Mouse (Mus musculus) hindbrain, embryonic 15.5 days (tissue): ENCODE data around the gene Acad9. TPM values are rescaled to one million over a fixed set of nuclear protein-coding genes. Genes with fewer than 3 reads are reported as not detected.

Experiments
- ATAC-seq: fragments of 200-750 bp; cut with Nextera tagmentation; 2 replicates; pipeline ENCODE4 v1.8.0; 2017; ENCODE audit warnings: low read depth, moderate number of reproducible peaks, moderate TSS enrichment; ENCODE audit not compliant: low FRiP score
- H3K27ac ChIP-seq: fragments of 300-500 bp; sonication (generic); replicated peaks from 2 replicates; pipeline ENCODE4 v1.5.1; 2015; ENCODE audit warnings: mild to moderate bottlenecking, inconsistent platforms
- H3K27me3 ChIP-seq: fragments of 300-500 bp; sonication (generic); 2 replicates; pipeline ENCODE4 v1.6.1; 2015; ENCODE audit warnings: control low read depth, inconsistent platforms
- H3K36me3 ChIP-seq: fragments of 300-500 bp; sonication (generic); 2 replicates; pipeline ENCODE4 v1.6.1; 2015; ENCODE audit warnings: control low read depth, inconsistent platforms
- H3K4me1 ChIP-seq: fragments of 300-500 bp; sonication (generic); replicated peaks from 2 replicates; pipeline ENCODE4 v1.6.1; 2015; ENCODE audit warnings: control low read depth, inconsistent platforms
- H3K4me2 ChIP-seq: fragments of 300-500 bp; sonication (generic); 2 replicates; pipeline ENCODE4 v1.6.1; 2015; ENCODE audit warnings: moderate library complexity, mild to moderate bottlenecking, inconsistent platforms
- H3K4me3 ChIP-seq: fragments of 300-500 bp; sonication (generic); 2 replicates; pipeline ENCODE4 v1.5.1; 2015; ENCODE audit warnings: mild to moderate bottlenecking, inconsistent platforms
- H3K9ac ChIP-seq: fragments of 300-500 bp; sonication (generic); 2 replicates; pipeline ENCODE4 v1.6.1; 2015; ENCODE audit warnings: inconsistent platforms
- H3K9me3 ChIP-seq: fragments of 300-500 bp; sonication (generic); 2 replicates; pipeline ENCODE4 v1.6.1; 2016; ENCODE audit warnings: control low read depth, inconsistent platforms
- WGBS: fragments of 180-500 bp; shearing (Covaris S2); methylation state at CpG from one replicate; pipeline ENCODE4 v1.1.7; 2015; 5-methylcytosine and 5-hydroxymethylcytosine counted together
- polyA plus RNA-seq: library from polyadenylated mRNA; unstranded; fragments of >200 nt; fragmentation: Nextera tagmentation; extraction: Ambion mirVana; gene quantifications from 2 replicates; pipeline ENCODE4 v1.2.1, GENCODE M21; 2015

The Acad9 gene
- polyA plus RNA-seq, 1 experiment from 2014 or later: 86.2 TPM

DNA sequence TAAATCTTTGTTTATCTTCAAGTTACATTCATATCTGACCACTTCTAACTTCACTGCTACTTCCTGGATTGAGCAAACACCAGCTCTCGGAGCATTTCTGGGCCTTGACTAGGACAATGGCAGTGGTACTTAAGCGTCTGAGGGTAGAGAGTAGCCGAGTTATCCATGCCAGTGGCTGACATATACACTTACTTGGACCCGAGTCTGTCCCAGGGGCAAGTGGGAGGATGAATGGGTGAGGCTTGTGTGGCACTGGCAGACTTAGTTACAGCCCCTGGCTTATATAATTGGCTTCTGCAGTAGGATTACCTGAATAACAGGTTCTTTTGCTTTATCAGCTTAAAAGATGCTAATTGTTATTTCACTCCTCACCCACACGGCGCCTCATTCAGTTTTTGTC is 2.0 kb downstream of the Acad9 start:
- H3K4me1 ChIP-seq: peaks cover 26% of the 10 kb centered on the region
- peaks cover 10% of the 10 kb centered on the region for H3K27me3 ChIP-seq
- ATAC-seq: no peak
- no peak overlapping the region for H3K4me2 ChIP-seq
- H3K9ac ChIP-seq: no peak overlapping the region
- H3K27ac ChIP-seq: no peak overlapping the region
- H3K4me3 ChIP-seq: no peak overlapping the region
- H3K36me3 ChIP-seq: peaks cover 6% of the 10 kb centered on the region
- 91% methylated on average over 6 of the region's 6 CpGs for WGBS
- H3K9me3 ChIP-seq: no peaks in the 10 kb centered on the region

DNA sequence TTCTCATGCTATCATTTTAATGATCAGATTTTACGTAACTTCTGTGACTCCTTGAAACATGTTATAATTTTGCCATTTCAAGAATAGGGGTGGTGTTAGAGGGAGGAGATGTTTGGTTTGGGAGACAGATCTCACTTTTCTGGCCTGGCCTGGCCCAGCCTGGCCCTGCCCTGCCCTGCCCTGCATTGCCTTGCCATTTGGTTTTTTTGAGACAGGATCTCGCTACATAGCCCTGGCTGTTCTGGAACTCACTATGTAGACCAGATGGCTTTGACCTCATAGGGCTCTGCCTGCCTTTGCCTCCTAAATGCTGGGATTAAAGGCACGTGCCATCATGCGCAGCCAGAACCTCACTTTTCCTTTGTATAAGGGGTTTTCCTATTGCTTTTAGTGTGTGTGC is 4.7 kb downstream of the Acad9 start:
- Histone ChIP-seq H3K36me3 (peaks cover 25% of the 10 kb centered on the region), H3K4me2 (no peak overlapping the region), H3K27ac (no peak overlapping the region), H3K4me3 (no peak overlapping the region), H3K4me1 (peaks cover 22% of the 10 kb centered on the region), H3K9ac (no peak overlapping the region), H3K9me3 (no peaks in the 10 kb centered on the region), H3K27me3 (no peaks in the 10 kb centered on the region)
- no peak for ATAC-seq
- WGBS: 93% methylated on average over 4 of the region's 4 CpGs

DNA sequence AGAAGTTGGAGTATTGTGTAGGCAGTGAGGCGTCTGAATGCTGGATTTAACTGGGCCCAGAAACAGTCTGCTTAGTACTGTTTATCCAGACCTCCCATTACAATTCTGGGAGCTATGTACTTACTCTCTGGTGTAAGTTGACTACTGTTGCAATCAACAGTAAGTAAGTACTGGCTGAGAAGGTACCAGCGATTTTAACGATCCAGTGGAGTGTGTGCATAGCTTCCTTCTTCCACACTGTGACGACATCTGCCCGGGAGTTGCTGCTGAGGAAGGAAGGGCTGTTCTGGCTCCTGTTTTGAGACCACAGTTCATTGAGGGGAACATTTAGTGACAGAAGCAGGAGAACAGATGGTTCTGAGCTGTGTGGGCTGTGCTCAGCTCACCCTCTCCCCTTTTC is 5.3 kb downstream of the Acad9 start:
- 90% methylated on average over 5 of the region's 5 CpGs for WGBS
- no peak overlapping the region for H3K4me3 ChIP-seq
- no peak overlapping the region for H3K4me2 ChIP-seq
- H3K36me3 ChIP-seq: peaks cover 30% of the 10 kb centered on the region
- no peak for ATAC-seq
- no peaks in the 10 kb centered on the region for H3K9me3 ChIP-seq
- no peak overlapping the region for H3K27ac ChIP-seq
- H3K27me3 ChIP-seq: no peaks in the 10 kb centered on the region
- H3K9ac ChIP-seq: no peak overlapping the region
- peaks cover 21% of the 10 kb centered on the region for H3K4me1 ChIP-seq

- ATAC-seq: no peak
- H3K9ac ChIP-seq: no peak overlapping the region
- H3K9me3 ChIP-seq: no peaks in the 10 kb centered on the region
- H3K27ac ChIP-seq: no peak overlapping the region
- H3K4me3 ChIP-seq: no peak overlapping the region
- peaks cover 62% of the 10 kb centered on the region for H3K36me3 ChIP-seq
- H3K4me2 ChIP-seq: no peak overlapping the region
- H3K4me1 ChIP-seq: no peaks in the 10 kb centered on the region
- 96% methylated on average over 6 of the region's 6 CpGs for WGBS
- H3K27me3 ChIP-seq: no peaks in the 10 kb centered on the region
Observed at GRCm38 (mm10) chr3:36074231-36074630, 8.5 kb downstream of the Acad9 start.

- no peaks in the 10 kb centered on the region for H3K9me3 ChIP-seq
- 94% methylated on average over 6 of the region's 6 CpGs for WGBS
- no peaks in the 10 kb centered on the region for H3K4me1 ChIP-seq
- no peak overlapping the region for H3K27ac ChIP-seq
- H3K4me3 ChIP-seq: no peak overlapping the region
- ATAC-seq: no peak
- H3K36me3 ChIP-seq: peaks cover 68% of the 10 kb centered on the region
- H3K27me3 ChIP-seq: no peaks in the 10 kb centered on the region
- no peak overlapping the region for H3K4me2 ChIP-seq
- H3K9ac ChIP-seq: no peak overlapping the region
Observed at GRCm38 (mm10) chr3:36075466-36075865, 9.7 kb downstream of the Acad9 start.

DNA sequence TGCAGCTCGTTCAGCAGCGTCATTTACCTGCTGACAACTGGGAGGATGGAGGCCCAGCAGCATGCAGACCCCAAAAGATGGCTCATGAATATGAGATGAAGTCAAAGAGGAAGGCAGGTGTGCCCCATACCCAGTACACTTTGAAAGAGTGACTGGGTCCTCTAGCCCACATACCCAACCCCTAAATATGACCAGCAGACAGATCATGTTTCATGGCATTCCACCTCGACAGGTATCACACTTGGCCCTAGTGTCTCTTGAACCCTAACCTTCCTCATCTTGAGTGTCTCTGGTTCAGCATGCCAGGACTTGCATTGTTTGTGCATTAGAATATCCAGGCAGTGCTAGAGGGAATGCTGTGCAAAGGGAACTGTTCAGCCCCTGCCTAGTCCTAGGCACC is 11.6 kb downstream of the Acad9 start:
- no peak overlapping the region for H3K4me2 ChIP-seq
- no peaks in the 10 kb centered on the region for H3K4me1 ChIP-seq
- ATAC-seq: no peak
- no peak overlapping the region for H3K4me3 ChIP-seq
- no peak overlapping the region for H3K27ac ChIP-seq
- no peak overlapping the region for H3K9ac ChIP-seq
- WGBS: 97% methylated on average over 3 of the region's 3 CpGs
- H3K27me3 ChIP-seq: no peaks in the 10 kb centered on the region
- H3K9me3 ChIP-seq: no peaks in the 10 kb centered on the region
- peaks cover 86% of the 10 kb centered on the region for H3K36me3 ChIP-seq

GRCm38 (mm10) chr3:36079886-36080285 is 14.1 kb downstream of the Acad9 start:
- no peaks in the 10 kb centered on the region for H3K9me3 ChIP-seq
- H3K27ac ChIP-seq: no peak overlapping the region
- H3K27me3 ChIP-seq: no peaks in the 10 kb centered on the region
- H3K9ac ChIP-seq: no peak overlapping the region
- no peaks in the 10 kb centered on the region for H3K4me1 ChIP-seq
- no peak overlapping the region for H3K4me3 ChIP-seq
- H3K36me3 ChIP-seq: peaks cover 89% of the 10 kb centered on the region
- 89% methylated on average over 5 of the region's 5 CpGs for WGBS
- no peak overlapping the region for H3K4me2 ChIP-seq
- ATAC-seq: no peak

DNA sequence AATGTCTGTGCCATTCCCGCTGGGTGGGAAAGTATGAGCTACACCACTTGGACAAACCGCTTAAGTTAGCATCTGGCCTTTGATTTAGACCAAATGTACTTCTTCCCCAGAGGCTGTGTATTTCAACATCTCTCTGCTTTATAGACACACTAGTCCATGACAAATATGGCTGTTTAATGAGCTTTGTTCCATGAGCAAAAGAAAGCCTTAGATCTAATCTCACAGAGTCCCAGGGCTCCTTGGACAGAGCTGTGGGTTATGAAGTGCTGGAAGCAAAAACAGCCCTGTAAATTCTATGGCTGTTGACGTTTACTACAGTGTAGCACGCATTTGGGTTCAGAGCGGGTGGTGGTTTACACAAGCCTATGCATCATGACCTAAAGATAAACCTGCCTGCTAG is 15.0 kb downstream of the Acad9 start:
- Histone ChIP-seq H3K9ac (no peak overlapping the region), H3K27me3 (no peaks in the 10 kb centered on the region), H3K4me3 (no peak overlapping the region), H3K9me3 (no peaks in the 10 kb centered on the region), H3K36me3 (peaks cover 89% of the 10 kb centered on the region), H3K27ac (no peak overlapping the region), H3K4me1 (no peaks in the 10 kb centered on the region), H3K4me2 (no peak overlapping the region)
- ATAC-seq: no peak
- WGBS: 98% methylated on average over 5 of the region's 5 CpGs

- Histone ChIP-seq H3K27ac (no peak overlapping the region), H3K4me1 (no peaks in the 10 kb centered on the region), H3K9me3 (no peaks in the 10 kb centered on the region), H3K9ac (no peak overlapping the region), H3K36me3 (peaks cover 78% of the 10 kb centered on the region), H3K4me3 (no peak overlapping the region), H3K27me3 (no peaks in the 10 kb centered on the region), H3K4me2 (no peak overlapping the region)
- 95% methylated on average over 4 of the region's 4 CpGs for WGBS
- ATAC-seq: no peak
Observed at GRCm38 (mm10) chr3:36082843-36083242, 17.1 kb downstream of the Acad9 start.

GRCm38 (mm10) chr3:36083381-36083780 is 17.6 kb downstream of the Acad9 start:
- Histone ChIP-seq H3K27me3 (no peaks in the 10 kb centered on the region), H3K36me3 (peaks cover 78% of the 10 kb centered on the region), H3K9ac (no peak overlapping the region), H3K27ac (no peak overlapping the region), H3K4me3 (no peak overlapping the region), H3K4me2 (no peak overlapping the region), H3K9me3 (no peaks in the 10 kb centered on the region), H3K4me1 (no peaks in the 10 kb centered on the region)
- ATAC-seq: no peak
- 97% methylated on average over 7 of the region's 7 CpGs for WGBS

GRCm38 (mm10) chr3:36085394-36085793 is 19.6 kb downstream of the Acad9 start:
- no peak overlapping the region for H3K4me3 ChIP-seq
- no peak overlapping the region for H3K27ac ChIP-seq
- H3K4me1 ChIP-seq: no peaks in the 10 kb centered on the region
- peaks cover 74% of the 10 kb centered on the region for H3K36me3 ChIP-seq
- no peak for ATAC-seq
- WGBS: 97% methylated on average over 5 of the region's 5 CpGs
- no peak overlapping the region for H3K9ac ChIP-seq
- no peaks in the 10 kb centered on the region for H3K27me3 ChIP-seq
- no peak overlapping the region for H3K4me2 ChIP-seq
- H3K9me3 ChIP-seq: no peaks in the 10 kb centered on the region

DNA sequence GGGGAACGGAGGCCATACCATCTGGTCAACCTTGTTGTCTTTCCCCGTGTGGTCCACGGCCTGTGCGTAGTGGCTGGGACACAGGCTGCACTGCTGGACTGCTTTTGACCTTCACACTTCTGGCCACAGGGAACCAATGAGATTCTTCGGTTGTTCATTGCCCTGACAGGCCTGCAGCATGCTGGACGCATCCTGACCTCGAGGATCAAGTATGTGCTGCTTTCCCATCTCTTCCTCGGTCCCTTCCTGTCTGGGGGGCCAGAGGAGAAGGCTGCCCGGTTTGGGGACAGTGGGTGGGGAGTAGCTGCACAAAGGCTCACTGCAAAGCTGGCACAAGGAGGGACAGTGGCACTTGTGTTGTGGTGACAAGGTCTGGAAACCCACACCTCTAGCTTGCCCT is 21.8 kb downstream of the Acad9 start:
- Histone ChIP-seq H3K4me3 (no peak overlapping the region), H3K9me3 (no peaks in the 10 kb centered on the region), H3K27me3 (no peaks in the 10 kb centered on the region), H3K9ac (no peak overlapping the region), H3K36me3 (peaks cover 67% of the 10 kb centered on the region), H3K27ac (no peak overlapping the region), H3K4me1 (no peaks in the 10 kb centered on the region), H3K4me2 (no peak overlapping the region)
- WGBS: 95% methylated on average over 9 of the region's 9 CpGs
- no peak for ATAC-seq

DNA sequence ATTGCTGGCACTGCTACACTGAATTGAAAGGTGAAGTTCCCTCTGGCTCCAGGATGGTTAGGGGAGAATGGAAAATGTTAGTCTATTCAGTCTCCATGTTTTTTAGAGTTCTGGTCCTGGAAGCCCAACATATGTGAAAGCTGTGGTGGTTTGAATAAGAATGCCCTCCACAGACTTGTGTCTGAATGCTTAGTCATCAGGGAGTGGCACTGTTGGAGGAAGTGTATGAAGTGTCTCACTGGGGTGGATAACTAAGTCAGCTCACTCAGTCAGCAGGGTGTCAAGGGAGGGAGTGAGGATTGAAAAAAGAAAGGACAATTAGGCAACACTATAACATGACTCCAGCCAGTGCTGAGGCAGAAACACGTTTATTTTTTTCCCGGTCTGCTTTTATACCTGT is 29.6 kb downstream of the Acad9 start:
- H3K9me3 ChIP-seq: no peaks in the 10 kb centered on the region
- WGBS: 86% methylated on average over 2 of the region's 2 CpGs
- H3K4me1 ChIP-seq: no peaks in the 10 kb centered on the region
- no peak overlapping the region for H3K4me3 ChIP-seq
- H3K36me3 ChIP-seq: peaks cover 14% of the 10 kb centered on the region
- no peak for ATAC-seq
- H3K9ac ChIP-seq: no peak overlapping the region
- H3K27me3 ChIP-seq: no peaks in the 10 kb centered on the region
- no peak overlapping the region for H3K27ac ChIP-seq
- no peak overlapping the region for H3K4me2 ChIP-seq
